Mouse (Mus musculus) adipose tissue, adult 10 weeks (tissue): Measurements from ENCODE around the gene Dnajb2. TPM values are rescaled to one million over a fixed set of nuclear protein-coding genes. Genes with fewer than 3 reads are reported as not detected.

ENCODE experiments used
- polyA plus RNA-seq: library from polyadenylated mRNA; stranded (reverse); fragments of 350-450 nt; fragmentation: Illumina TruSeq; extraction: RNeasy Lipid Tissue Mini Kit (QIAGEN cat#74804); gene quantifications from one replicate; pipeline ENCODE4 v1.2.3, GENCODE M21; 2014; ENCODE audit warnings: low read depth, low replicate concordance

Gene Dnajb2
- 54.8 TPM for polyA plus RNA-seq

DNA sequence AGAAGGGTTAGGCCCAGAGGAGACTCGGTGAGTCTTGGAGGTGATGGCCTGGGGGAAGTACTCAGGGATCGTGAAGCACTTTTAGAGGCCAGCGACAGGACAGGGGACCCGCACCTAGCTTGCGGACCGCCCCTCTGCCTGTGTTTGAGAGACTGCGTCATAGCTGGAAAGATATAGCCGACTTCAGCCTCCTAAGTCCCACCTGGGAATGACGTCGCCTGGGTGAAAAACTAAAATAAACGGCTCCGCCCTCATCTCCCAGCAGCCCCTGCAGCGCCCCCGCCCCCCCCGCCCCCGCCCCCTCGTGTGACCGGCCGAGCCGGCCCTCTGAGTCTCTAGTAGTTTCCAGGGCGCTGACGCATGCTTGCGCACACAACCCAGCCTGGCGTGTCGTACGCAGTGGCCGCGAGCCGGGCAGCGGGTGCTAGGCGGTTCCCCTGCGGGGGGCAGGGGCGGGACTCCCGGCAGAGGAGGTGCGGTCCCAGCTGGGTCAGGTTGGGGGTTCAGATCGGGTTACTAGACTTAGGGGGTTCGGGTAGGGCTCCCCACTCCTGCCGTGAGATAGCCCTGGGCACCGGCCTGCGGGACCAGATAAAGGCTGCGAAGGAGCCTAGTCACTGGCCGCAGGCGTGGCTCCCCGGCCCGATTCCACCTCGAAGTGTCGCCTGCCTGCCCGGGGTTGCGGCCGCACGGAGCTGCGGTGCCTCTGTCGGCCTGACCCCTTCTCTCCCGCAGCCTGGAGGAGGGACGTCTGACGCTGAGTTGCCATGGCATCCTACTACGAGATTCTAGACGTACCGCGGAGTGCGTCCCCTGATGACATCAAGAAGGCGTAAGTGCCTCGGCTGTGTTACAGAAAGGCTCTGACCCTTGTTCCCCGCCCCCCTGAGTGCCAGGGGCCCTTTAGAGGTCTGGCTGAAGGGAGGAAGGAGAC is at the start of gene Dnajb2:
Gene Dnajb2 (plus strand): TSS at position 290 of the 934 bp plus-strand sequence.

DNA sequence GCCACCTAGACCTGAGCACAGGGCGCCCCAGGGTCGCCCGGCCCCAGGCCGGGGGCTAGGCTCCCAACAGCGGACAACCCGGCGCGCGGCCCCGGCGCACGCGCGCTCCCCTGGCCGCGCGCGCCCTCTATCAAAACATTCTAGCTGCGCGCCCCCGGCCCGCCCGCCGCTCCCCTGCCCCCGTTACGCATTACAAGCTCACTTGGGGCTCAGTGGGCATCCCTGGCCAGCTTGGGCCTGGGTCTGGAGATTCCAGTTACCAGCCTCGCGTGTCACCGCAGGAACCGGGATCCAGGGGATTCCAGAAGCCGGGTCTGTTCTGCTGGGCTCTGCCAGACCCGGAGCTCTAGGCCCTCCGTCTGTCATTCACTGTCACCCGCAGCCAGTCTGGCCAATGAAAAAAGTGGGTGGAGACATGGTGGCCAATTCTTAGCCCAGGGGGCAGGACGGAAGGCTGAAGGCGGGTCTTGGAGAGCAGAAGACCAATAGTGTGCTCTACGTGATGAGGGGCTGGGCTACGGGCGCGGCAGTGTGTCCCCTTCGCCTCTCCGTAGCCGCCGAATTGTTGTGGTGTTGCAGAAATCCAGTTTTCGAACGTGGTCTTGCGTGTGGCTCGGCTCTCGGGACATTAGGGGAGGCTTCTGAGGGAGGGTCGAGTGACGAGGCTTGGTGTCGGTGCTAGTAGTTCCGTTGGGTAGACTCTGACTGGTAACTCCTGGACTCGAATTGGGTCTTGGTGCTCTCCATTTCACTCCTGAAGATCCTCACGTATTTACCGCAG is 44.4 kb upstream of the Dnajb2 start, which contains the start of the genes Ankzf1 and Atg9a:
Gene Ankzf1 (plus strand): TSS at position 530 of the 781 bp plus-strand sequence.
Gene Atg9a (minus strand): TSS at position 575 of the 781 bp plus-strand sequence.

DNA sequence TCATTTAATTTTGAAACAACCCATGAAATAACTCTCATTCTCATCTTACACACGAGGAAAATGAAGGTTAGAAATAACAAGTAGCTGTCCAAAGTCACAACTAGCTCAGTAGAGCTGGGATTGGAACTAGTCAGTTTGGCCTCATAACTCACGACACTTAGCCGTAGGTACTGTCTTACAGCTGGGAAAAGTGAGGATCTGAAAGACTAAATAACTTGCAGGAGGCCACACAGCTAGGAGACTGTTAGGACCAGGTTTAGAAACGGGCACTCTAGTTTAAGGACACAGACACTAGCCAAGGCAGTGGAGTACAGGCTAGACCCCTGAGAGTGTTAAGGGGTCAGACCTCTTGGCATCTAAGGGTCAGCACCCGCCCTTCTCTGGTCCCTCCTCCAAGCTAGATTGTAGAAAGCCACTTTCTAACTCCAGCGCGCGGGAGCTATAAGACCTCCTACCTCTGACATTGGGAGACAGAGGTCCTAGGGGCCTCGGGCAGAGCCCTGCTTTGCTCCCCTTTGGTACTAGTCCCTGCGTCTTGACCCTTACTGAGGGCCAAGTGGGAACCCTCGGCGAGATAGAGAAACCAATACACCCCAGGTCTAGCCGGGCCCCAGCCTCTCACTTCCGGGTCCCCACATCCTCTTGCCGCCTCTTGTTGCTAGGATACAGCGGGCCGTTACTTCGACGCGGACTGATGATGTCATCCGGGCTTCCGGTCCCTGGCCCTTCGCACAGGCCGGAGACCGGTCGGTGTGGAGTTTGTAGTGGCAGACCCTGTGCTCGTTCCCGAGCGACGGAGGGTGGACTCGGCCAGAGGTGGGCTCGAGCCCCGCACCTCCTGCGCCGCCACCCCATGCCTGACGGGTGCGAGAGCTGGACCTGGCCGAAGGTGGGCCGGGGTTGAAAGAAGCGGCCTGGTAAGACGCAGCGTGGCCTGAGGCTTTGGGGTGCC is 25.8 kb upstream of the Dnajb2 start, which contains the start of the genes Glb1l and Stk16:
Gene Glb1l (minus strand): TSS at position 678 of the 952 bp plus-strand sequence.
Gene Stk16 (plus strand): TSS at position 703 of the 952 bp plus-strand sequence.

DNA sequence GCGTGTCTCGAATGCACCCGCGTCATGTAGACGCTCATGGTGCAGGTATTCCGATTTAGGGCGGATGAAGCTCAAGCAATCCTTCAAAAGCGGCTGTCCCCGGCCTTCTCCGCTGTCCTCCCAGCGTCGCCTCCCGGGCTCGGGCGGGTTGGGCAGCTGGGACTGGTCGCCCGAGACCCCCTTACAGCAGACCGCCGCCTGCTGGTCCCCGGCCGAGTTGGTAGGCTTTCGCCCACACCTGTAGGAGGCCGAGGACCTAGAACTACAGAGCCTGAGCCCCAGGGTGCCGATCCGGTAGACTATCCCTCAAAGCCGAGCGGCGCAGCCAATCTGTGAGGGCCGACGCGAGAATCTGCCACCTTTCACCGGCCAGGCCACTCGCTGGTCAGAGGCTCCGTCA is 16.7 kb upstream of the Dnajb2 start, which contains the start of gene Tuba4a:
Gene Tuba4a (minus strand): TSS at position 335 of the 400 bp plus-strand sequence.

DNA sequence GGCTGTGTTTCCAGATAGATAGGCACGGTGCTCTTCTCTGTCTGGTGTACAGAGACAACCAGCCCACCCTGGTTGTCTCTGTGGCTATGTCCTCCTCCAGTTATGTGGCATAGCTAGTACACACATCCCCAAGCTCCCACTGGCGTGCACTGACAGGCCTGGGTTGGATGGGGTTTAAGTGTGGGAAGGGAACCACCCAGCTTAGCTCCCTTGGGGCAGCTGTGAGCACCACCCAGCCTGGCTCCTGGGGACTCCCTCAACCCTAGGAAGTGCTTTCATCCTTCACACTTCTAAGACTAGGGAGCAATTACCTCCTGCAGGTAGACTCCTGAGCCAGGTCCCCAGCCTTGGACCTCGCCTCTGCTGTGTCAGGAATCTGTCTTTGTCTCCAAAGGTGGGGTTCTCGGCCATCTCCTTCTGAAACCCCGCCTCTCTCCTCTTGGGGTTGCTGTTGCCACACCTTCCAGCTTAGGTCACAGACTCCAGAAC is 4.5 kb upstream of the Dnajb2 start, which contains the start of gene A630095N17Rik:
Gene A630095N17Rik (minus strand): TSS at position 439 of the 489 bp plus-strand sequence.

DNA sequence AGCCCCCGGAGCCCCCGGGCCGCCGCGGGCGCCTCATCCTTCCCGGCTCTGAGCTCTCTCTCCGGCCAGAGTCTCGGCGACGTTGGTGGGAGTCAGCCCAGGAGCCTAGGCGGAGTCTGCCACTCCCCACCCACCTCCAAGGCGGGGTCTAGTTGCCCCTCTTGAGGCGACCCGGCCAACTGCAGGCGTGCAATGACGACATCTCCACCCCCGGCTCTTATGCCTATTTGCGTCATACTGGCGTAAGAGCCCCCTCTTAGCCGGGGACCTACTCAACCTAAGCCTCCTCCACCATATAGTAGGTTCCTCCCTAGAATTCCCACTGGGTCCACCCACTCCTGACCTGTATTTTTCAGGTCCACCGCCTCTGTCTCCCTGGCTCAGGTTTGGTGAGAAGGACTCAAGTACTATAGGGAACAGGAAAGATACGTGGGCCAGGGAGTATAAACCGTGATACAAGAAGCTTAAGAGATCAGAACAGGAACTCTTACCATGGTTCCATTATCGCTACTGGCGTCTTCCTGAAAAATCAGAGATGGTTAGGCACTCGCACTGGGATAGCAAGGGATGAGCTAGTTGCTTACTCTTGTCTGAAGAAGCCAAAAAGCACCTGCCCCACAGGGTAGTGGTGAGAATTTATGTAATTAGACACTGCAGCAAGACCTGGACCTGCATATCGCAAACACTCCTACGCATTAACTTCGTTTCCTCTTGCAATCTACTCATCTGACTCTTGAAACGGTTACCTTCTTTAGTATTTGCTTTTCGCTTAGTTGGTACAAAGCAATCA is 28.1 kb downstream of the Dnajb2 start, which contains the start of gene Ptprn:
Gene Ptprn (minus strand): TSS at position 412 of the 790 bp plus-strand sequence.

DNA sequence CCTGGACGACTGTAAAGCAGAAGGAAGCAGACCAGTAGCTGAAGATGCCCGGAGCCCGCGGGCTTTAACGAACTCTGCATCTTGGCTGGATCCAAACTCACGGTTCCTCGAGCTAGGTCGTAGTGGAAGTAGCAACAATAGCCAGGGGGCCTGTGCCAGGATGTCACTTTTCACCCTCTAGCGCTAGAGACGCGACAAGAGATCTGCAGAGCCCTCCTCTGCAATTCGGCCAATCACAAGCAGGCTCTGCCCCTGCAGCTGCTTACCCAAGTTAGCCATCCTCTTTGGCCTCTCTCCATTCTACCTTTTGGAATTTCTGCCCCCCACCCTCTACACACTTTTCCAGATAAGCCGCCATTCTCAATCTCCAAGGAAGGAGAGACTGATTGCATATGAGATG is 42.0 kb downstream of the Dnajb2 start, which contains the start of gene Resp18:
Gene Resp18 (minus strand): TSS at position 188 of the 400 bp plus-strand sequence.

Other genes starting within 250 kb of the Dnajb2 start
- gene Nhej1, start 111.2 kb upstream of the Dnajb2 start, polyA plus RNA-seq = 4.7 TPM
- 0.62 TPM for gene Slc23a3, start 102.5 kb upstream of the Dnajb2 start, polyA plus RNA-seq
- gene Cnppd1, start 93.7 kb upstream of the Dnajb2 start, polyA plus RNA-seq = 44.8 TPM
- gene Retreg2, start 93.6 kb upstream of the Dnajb2 start, polyA plus RNA-seq = 64.7 TPM
- 24.0 TPM for gene Zfand2b, start 67.8 kb upstream of the Dnajb2 start, polyA plus RNA-seq
- 17.0 TPM for gene Abcb6, start 56.0 kb upstream of the Dnajb2 start, polyA plus RNA-seq
- gene Ankzf1, start 44.3 kb upstream of the Dnajb2 start, polyA plus RNA-seq = 26.4 TPM
- gene Atg9a, start 44.2 kb upstream of the Dnajb2 start, polyA plus RNA-seq = 26.4 TPM
- 40.7 TPM for gene Glb1l, start 25.6 kb upstream of the Dnajb2 start, polyA plus RNA-seq
- gene Stk16, start 25.6 kb upstream of the Dnajb2 start, polyA plus RNA-seq = 100 TPM
- gene Tuba4a, start 16.5 kb upstream of the Dnajb2 start, polyA plus RNA-seq = 55.1 TPM
- gene A630095N17Rik, start 4.3 kb upstream of the Dnajb2 start, polyA plus RNA-seq = not detected
- 0.16 TPM for gene Ptprn, start 28.1 kb downstream of the Dnajb2 start, polyA plus RNA-seq
- not detected for gene Resp18, start 42.0 kb downstream of the Dnajb2 start, polyA plus RNA-seq
- 85.7 TPM for gene Dnpep, start 81.6 kb downstream of the Dnajb2 start, polyA plus RNA-seq
- 40.0 TPM for gene Des, start 123.9 kb downstream of the Dnajb2 start, polyA plus RNA-seq
- gene Speg, start 138.9 kb downstream of the Dnajb2 start, polyA plus RNA-seq = 9.7 TPM
- gene Gmppa, start 199.5 kb downstream of the Dnajb2 start, polyA plus RNA-seq = 103 TPM
- gene Asic4, start 214.0 kb downstream of the Dnajb2 start, polyA plus RNA-seq = not detected
- 31.5 TPM for gene Chpf, start 242.9 kb downstream of the Dnajb2 start, polyA plus RNA-seq
- 1.2 TPM for gene Tmem198, start 243.1 kb downstream of the Dnajb2 start, polyA plus RNA-seq